Mouse (Mus musculus) adrenal gland, postnatal 36 days (tissue): ENCODE results near the gene Klf16. TPM values are rescaled to one million over a fixed set of nuclear protein-coding genes. Genes with fewer than 3 reads are reported as not detected.
"Not testable (repeated sequence)": the region's sequence is repeated elsewhere in the genome, so short reads cannot be mapped to it uniquely, and the experiment has no call there.

Source experiments
- DNase-seq, 2 experiments: peaks; one replicate each; pipeline ENCODE4 v3.0.0; 2021; ENCODE audit warnings: mixed read lengths in 1 of 2
- total RNA-seq, 2 experiments: library from RNA; stranded (reverse); gene quantifications; 2 replicates each; pipeline ENCODE4 v1.2.3; 2021

Klf16 gene
- total RNA-seq, 2 experiments from 2014 or later = 13.6 to 14.1 TPM

GRCm38 (mm10) chr10:80606306-80606705 lies 29.2 kb upstream of the Klf16 start:
- DNase-seq = no peak

- not testable (repeated sequence) for DNase-seq
Observed at GRCm38 (mm10) chr10:80605721-80606120, 28.6 kb upstream of the Klf16 start, which contains the start of gene Gm49322. TSS of gene Gm49322 (plus strand) at chr10:80606021.

- DNase-seq = no peak
Observed at GRCm38 (mm10) chr10:80604988-80605387, 27.9 kb upstream of the Klf16 start.

GRCm38 (mm10) chr10:80604001-80604509 lies 26.9 kb upstream of the Klf16 start:
- no peak for DNase-seq

GRCm38 (mm10) chr10:80603364-80603763 lies 26.2 kb upstream of the Klf16 start:
- no peak for DNase-seq

GRCm38 (mm10) chr10:80602698-80603325 lies 25.7 kb upstream of the Klf16 start, which contains the start of the genes Scamp4 and Adat3:
TSS of gene Scamp4 (plus strand) at chr10:80602872.
TSS of gene Adat3 (plus strand) at chr10:80602880.
- peak; percentile 96 to 97 for DNase-seq

- peak; percentile 42 to 54 for DNase-seq
Observed at GRCm38 (mm10) chr10:80596318-80596717, 19.2 kb upstream of the Klf16 start.

- peak; percentile 98 for DNase-seq
Observed at GRCm38 (mm10) chr10:80589879-80590854, 13.0 kb upstream of the Klf16 start, which contains the start of gene Abhd17a. TSS of gene Abhd17a (minus strand) at chr10:80590341.

GRCm38 (mm10) chr10:80589127-80589878 lies 12.2 kb upstream of the Klf16 start:
- peak in 1 of 2 experiments; percentile 53 for DNase-seq

- DNase-seq = peak; percentile 27 to 43
Observed at GRCm38 (mm10) chr10:80587305-80587657, 10.2 kb upstream of the Klf16 start.

GRCm38 (mm10) chr10:80586407-80587304 lies 9.5 kb upstream of the Klf16 start:
- DNase-seq = no peak

GRCm38 (mm10) chr10:80585581-80585980 lies 8.5 kb upstream of the Klf16 start:
- no peak for DNase-seq

- DNase-seq = no peak
Observed at GRCm38 (mm10) chr10:80584642-80585552, 7.8 kb upstream of the Klf16 start.

GRCm38 (mm10) chr10:80584045-80584488 lies 6.9 kb upstream of the Klf16 start:
- peak in 1 of 2 experiments; percentile 34 for DNase-seq

- no peak for DNase-seq
Observed at GRCm38 (mm10) chr10:80583047-80583446, 5.9 kb upstream of the Klf16 start.

- DNase-seq = peak; percentile 59 to 71
Observed at GRCm38 (mm10) chr10:80578911-80579310, 1.8 kb upstream of the Klf16 start.

- peak; percentile 88 to 92 for DNase-seq
Observed at GRCm38 (mm10) chr10:80578131-80578750, 1.1 kb upstream of the Klf16 start.

- DNase-seq = peak; percentile 72 to 85
Observed at GRCm38 (mm10) chr10:80576351-80577194, 548 bp downstream of the Klf16 start.
